Mouse (Mus musculus): Measurements from ENCODE around the gene Adh7. TPM values are rescaled to one million over a fixed set of nuclear protein-coding genes. Genes with fewer than 3 reads are reported as not detected.

The Adh7 gene
- total RNA-seq, 2 experiments from 2014 or later: 0.10 to 0.11 TPM

Other genes starting within 250 kb of the Adh7 start
- 1 to 10 TPM; 2.6 to 3.4 TPM for gene Dapp1, start 236.2 kb upstream of the Adh7 start, total RNA-seq (2021)
- 1 to 10 TPM; 2.1 to 2.8 TPM for gene 1110002E22Rik, start 152.7 kb upstream of the Adh7 start, total RNA-seq (2021)
- gene Gm5105, start 150.4 kb upstream of the Adh7 start, total RNA-seq (2021): under 1 TPM in 1 of 2 experiments, not detected in 1; 0.20 TPM
- 1 to 10 TPM; 3.6 to 6.6 TPM for gene Trmt10a, start 74.3 kb upstream of the Adh7 start, total RNA-seq (2021)
- 1 to 10 TPM; 5.6 to 6.2 TPM for gene Mttp, start 72.8 kb upstream of the Adh7 start, total RNA-seq (2021)
- not detected for gene 4930579F01Rik, start 23.9 kb upstream of the Adh7 start, total RNA-seq (2021)
- under 1 TPM; 0.50 to 0.99 TPM for gene Adh1, start 43.2 kb downstream of the Adh7 start, total RNA-seq (2021)
- gene Adh6a, start 95.5 kb downstream of the Adh7 start, total RNA-seq (2021): not detected
- not detected for gene Adh6b, start 124.0 kb downstream of the Adh7 start, total RNA-seq (2021)
- not detected for gene Adh4, start 197.7 kb downstream of the Adh7 start, total RNA-seq (2021)
- gene Adh5, start 225.3 kb downstream of the Adh7 start, total RNA-seq (2021): 10 to 100 TPM; 60.8 to 64.3 TPM

All from left cerebral cortex, postnatal 36 days (tissue).